In genomic region chr1:184734991-184735920, GRCm38 (mm10) we compare ENCODE assay signal across 8 mouse cellular contexts. TPM values are rescaled to one million over a fixed set of nuclear protein-coding genes. Genes with fewer than 3 reads are reported as not detected.
DNase-seq lines count a peak whose midpoint lies in the region; ATAC-seq and TF ChIP-seq lines count a peak whose summit lies in the region.

No protein-coding gene starts in this region.

- peaks cover 69% of the 10 kb centered on the region for H3K27me3 ChIP-seq in heart, embryonic 15.5 days
- H3K27me3 ChIP-seq in liver, postnatal 0 days (ENCODE audit: insufficient read depth, low read length): peaks cover 58% of the 10 kb centered on the region
- H3K27me3 ChIP-seq in hindbrain, embryonic 13.5 days: peaks cover 94% of the 10 kb centered on the region

- H3K4me1 ChIP-seq in heart, embryonic 15.5 days (replicated peaks): peaks cover 30% of the 10 kb centered on the region
- peaks cover 4% of the 10 kb centered on the region; the same call in 1 of the 2 replicates for H3K4me1 ChIP-seq in liver, postnatal 0 days (ENCODE audit: insufficient read depth)
- H3K4me1 ChIP-seq in hindbrain, embryonic 13.5 days (replicated peaks): peaks cover 17% of the 10 kb centered on the region

- TF ChIP-seq CTCF in liver, postnatal 0 days (IDR thresholded peaks at IDR 0.05; ENCODE audit: low read depth): no peak

- 13% methylated on average over 25 of the region's 25 CpGs for WGBS in heart, embryonic 15.5 days
- WGBS in liver, postnatal 0 days (ENCODE audit: insufficient replicate concordance): 4% methylated on average over 25 of the region's 25 CpGs
- 2% methylated on average over 25 of the region's 25 CpGs for WGBS in hindbrain, embryonic 13.5 days

- no peak overlapping the region for H3K9ac ChIP-seq in heart, embryonic 15.5 days
- H3K9ac ChIP-seq in liver, postnatal 0 days (replicated peaks): no peak overlapping the region
- H3K9ac ChIP-seq in hindbrain, embryonic 13.5 days: no peak overlapping the region

- H3K9me3 ChIP-seq in heart, embryonic 15.5 days (replicated peaks): no peaks in the 10 kb centered on the region
- H3K9me3 ChIP-seq in liver, postnatal 0 days (ENCODE audit: low read length): no peaks in the 10 kb centered on the region
- H3K9me3 ChIP-seq in hindbrain, embryonic 13.5 days: no peaks in the 10 kb centered on the region

- no peak for ATAC-seq in heart, embryonic 15.5 days (replicated peaks; ENCODE audit: insufficient number of reproducible peaks, insufficient read depth, low FRiP score, low read depth)
- ATAC-seq in liver, postnatal 0 days: no peak; the same call in 1 of the 2 replicates
- ATAC-seq in hindbrain, embryonic 13.5 days (ENCODE audit: low FRiP score): no peak

- intact Hi-C loops in left cerebral cortex, postnatal 25 days (cut with DNase I): no loop called here

- H3K36me3 ChIP-seq in heart, embryonic 15.5 days: no peaks in the 10 kb centered on the region
- no peaks in the 10 kb centered on the region for H3K36me3 ChIP-seq in liver, postnatal 0 days (replicated peaks; ENCODE audit: insufficient read depth, low read length)
- H3K36me3 ChIP-seq in hindbrain, embryonic 13.5 days: no peaks in the 10 kb centered on the region

- peak overlapping the region; percentile 24; the same call in 1 of the 2 replicates for H3K27ac ChIP-seq in heart, embryonic 15.5 days
- peak overlapping the region; percentile 31; the same call in 1 of the 2 replicates for H3K27ac ChIP-seq in liver, postnatal 0 days (ENCODE audit: low read depth)
- H3K27ac ChIP-seq in hindbrain, embryonic 13.5 days: no peak overlapping the region

- no peak overlapping the region for H3K4me3 ChIP-seq in heart, embryonic 15.5 days
- peak overlapping the region; percentile 72 for H3K4me3 ChIP-seq in liver, postnatal 0 days (ENCODE audit: low read depth, low read length)
- no peak overlapping the region for H3K4me3 ChIP-seq in hindbrain, embryonic 13.5 days

- peak; percentile 76 for TF ChIP-seq EP300 in liver, postnatal 0 days (IDR thresholded peaks at IDR 0.05; ENCODE audit: low read depth)

- no peak overlapping the region; the same call in 1 of the 2 replicates for H3K4me2 ChIP-seq in heart, embryonic 15.5 days
- H3K4me2 ChIP-seq in liver, postnatal 0 days (ENCODE audit: low read depth, low read length): peak overlapping the region; percentile 78
- no peak overlapping the region for H3K4me2 ChIP-seq in hindbrain, embryonic 13.5 days

- DNase-seq in spleen, postnatal 36 days (ENCODE audit: low spot score in 2 of 2): peak; percentile 55 to 56
- no peak for DNase-seq in spleen, postnatal 4 days (ENCODE audit: low spot score in 2 of 2)
- DNase-seq in liver, postnatal 0 days: peak; percentile 33
- DNase-seq in frontal cortex, postnatal 14 days (ENCODE audit: low spot score in 2 of 2): no peak
- DNase-seq in cerebellum, postnatal 4 days (ENCODE audit: low spot score in 2 of 2): no peak
- no peak for DNase-seq in left cerebral cortex, postnatal 25 days (ENCODE audit: low spot score in 2 of 2)

RNA-seq across cellular contexts. Expression of gene Hlx, which starts 2.8 kb away (rescaled TPM):
- 10.9 and 12.0 TPM in 2 replicates for polyA plus RNA-seq in heart, embryonic 15.5 days (2015; fragmentation: Nextera tagmentation; extraction: Ambion mirVana)
- 8.3 and 9.7 TPM in 2 replicates for polyA plus RNA-seq in liver, postnatal 0 days (2015; fragmentation: Nextera tagmentation; extraction: Ambion mirVana)
- total RNA-seq in left cerebral cortex, postnatal 25 days (2021): 1 to 10 TPM; 1.1 to 1.3 TPM
- 1.2 and 2.9 TPM in 2 replicates for polyA plus RNA-seq in hindbrain, embryonic 13.5 days (2015; fragmentation: Nextera tagmentation; extraction: Ambion mirVana)

Comparison
In these comparisons a context has a peak if more than half of its experiments do, and no peak if none do; other contexts are left out.
1. DNase-seq: peak in spleen, postnatal 36 days (2 of 2) and liver, postnatal 0 days (single experiment); none in spleen, postnatal 4 days (0 of 2), frontal cortex, postnatal 14 days (0 of 2), cerebellum, postnatal 4 days (0 of 2) and left cerebral cortex, postnatal 25 days (0 of 2).